Mouse (Mus musculus) testis, adult 10 weeks (tissue): Measurements from ENCODE around the gene Klk10. TPM values are rescaled to one million over a fixed set of nuclear protein-coding genes. Genes with fewer than 3 reads are reported as not detected.

Experiments used
- polyA plus RNA-seq: library from polyadenylated mRNA; stranded (reverse); fragments of 350-450 nt; fragmentation: Illumina TruSeq; extraction: RNeasy Lipid Tissue Mini Kit (QIAGEN cat#74804); gene quantifications from one replicate; pipeline ENCODE4 v1.2.3, GENCODE M21; 2014; ENCODE audit warnings: low read depth, low replicate concordance

Gene Klk10
- polyA plus RNA-seq, result not detected

DNA sequence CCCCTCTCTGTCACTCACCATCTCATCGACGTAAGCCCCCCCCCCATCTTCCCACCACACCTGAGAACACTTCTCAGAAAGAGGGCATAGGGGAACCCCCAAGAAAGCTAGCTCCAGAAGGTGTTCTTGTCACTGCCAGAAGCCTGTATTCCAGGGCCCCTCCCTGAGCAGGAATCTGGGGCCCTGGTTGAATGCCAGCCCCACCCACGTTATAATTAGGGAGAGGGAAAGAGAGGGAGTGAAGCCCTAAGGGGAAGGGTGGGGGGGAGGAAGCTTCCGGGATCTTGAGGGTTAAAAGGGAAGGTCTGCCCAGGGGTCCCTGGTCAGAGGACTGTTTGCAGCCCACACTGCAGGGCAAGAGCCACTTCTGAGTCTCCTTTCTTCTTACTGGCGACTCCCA, at the start of gene Klk10:
Gene Klk10 (plus strand): TSS at position 290 of the 400 bp plus-strand sequence.

GRCm38 (mm10) chr7:43768597-43768996, 12.2 kb upstream of the Klk10 start, which contains the start of gene Klk12:
Gene Klk12, plus strand, starts transcription at chr7:43768897.

DNA sequence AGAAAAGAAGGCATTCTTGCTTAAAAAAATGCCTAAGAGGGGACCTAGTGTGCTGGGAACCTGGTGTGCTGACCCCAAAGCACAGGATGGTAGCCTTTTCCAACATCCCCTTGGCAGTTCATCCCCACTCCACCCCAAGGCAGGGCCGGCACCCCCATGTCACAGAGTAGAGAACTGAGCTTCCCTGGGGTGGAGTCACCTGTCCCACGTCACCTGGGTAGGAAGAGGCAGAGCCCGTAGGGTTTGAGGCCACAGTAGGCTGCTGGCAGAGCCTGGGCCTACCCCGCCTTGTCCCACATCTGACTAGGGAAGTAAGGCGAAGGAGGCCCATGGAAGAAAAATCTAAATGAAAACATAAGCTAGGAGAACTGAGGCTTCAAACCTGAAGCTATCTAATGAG, 6.5 kb upstream of the Klk10 start, which contains the start of gene Klk11:
Gene Klk11 (plus strand): TSS at position 241 of the 400 bp plus-strand sequence.

GRCm38 (mm10) chr7:43791591-43791990, 10.8 kb downstream of the Klk10 start, which contains the start of gene Klk9:
Gene Klk9, plus strand, starts transcription at chr7:43791891.

GRCm38 (mm10) chr7:43797333-43797769, 16.5 kb downstream of the Klk10 start, which contains the start of gene Klk8:
Gene Klk8, plus strand, starts transcription at chr7:43797577.

GRCm38 (mm10) chr7:43810994-43811393, 30.2 kb downstream of the Klk10 start, which contains the start of gene Klk7:
Gene Klk7, plus strand, starts transcription at chr7:43811294.

DNA sequence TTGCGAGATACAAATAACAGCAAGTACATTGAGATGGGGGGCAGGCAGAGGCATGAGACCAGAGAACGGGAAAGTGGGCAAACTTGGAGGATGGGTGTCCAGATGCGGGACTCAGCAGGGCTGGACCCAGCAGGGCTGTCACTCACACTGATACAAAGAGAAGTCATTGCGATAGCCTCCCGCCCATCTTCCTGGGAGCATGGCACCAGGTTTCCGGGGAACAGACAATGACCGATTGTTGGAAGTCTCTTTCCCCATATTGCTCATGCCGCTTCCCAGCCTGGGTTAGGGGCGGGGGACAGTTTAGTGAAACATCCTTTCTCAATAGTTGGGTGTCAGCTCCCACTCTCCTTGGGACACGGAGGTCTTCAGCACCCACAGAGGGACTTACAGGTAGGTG, 43.4 kb downstream of the Klk10 start, which contains the start of gene Klk6:
Gene Klk6 (plus strand): TSS at position 301 of the 400 bp plus-strand sequence.

Other genes with a start within 250 kb of the Klk10 start
- 2.1 TPM for gene Cd33, start 236.6 kb upstream of the Klk10 start, polyA plus RNA-seq
- gene Zfp658, start 218.8 kb upstream of the Klk10 start, polyA plus RNA-seq, result 0.34 TPM
- 13.8 TPM for gene Zfp719, start 201.4 kb upstream of the Klk10 start, polyA plus RNA-seq
- gene Zfp819, start 173.9 kb upstream of the Klk10 start, polyA plus RNA-seq, result 9.2 TPM
- not detected for gene Ceacam18, start 146.3 kb upstream of the Klk10 start, polyA plus RNA-seq
- 1.0 TPM for gene Siglece, start 120.9 kb upstream of the Klk10 start, polyA plus RNA-seq
- 0.24 TPM for gene Ctu1, start 109.0 kb upstream of the Klk10 start, polyA plus RNA-seq
- not detected for gene Klk14, start 90.6 kb upstream of the Klk10 start, polyA plus RNA-seq
- not detected for gene Klk13, start 68.5 kb upstream of the Klk10 start, polyA plus RNA-seq
- gene Klk12, start 12.1 kb upstream of the Klk10 start, polyA plus RNA-seq, result not detected
- not detected for gene Klk11, start 6.4 kb upstream of the Klk10 start, polyA plus RNA-seq
- gene Klk9, start 10.9 kb downstream of the Klk10 start, polyA plus RNA-seq, result not detected
- gene Klk8, start 16.5 kb downstream of the Klk10 start, polyA plus RNA-seq, result not detected
- not detected for gene Klk7, start 30.3 kb downstream of the Klk10 start, polyA plus RNA-seq
- not detected for gene Klk6, start 43.5 kb downstream of the Klk10 start, polyA plus RNA-seq
- gene Klk5, start 60.9 kb downstream of the Klk10 start, polyA plus RNA-seq, result not detected
- not detected for gene Klk4, start 100.1 kb downstream of the Klk10 start, polyA plus RNA-seq
- not detected for gene Klk15, start 152.7 kb downstream of the Klk10 start, polyA plus RNA-seq
- gene Klk1b8, start 169.6 kb downstream of the Klk10 start, polyA plus RNA-seq, result 120 TPM
- not detected for gene Klk1b1, start 185.7 kb downstream of the Klk10 start, polyA plus RNA-seq
- gene Klk1b9, start 195.0 kb downstream of the Klk10 start, polyA plus RNA-seq, result 11.7 TPM
- not detected for gene Klk1b11, start 214.8 kb downstream of the Klk10 start, polyA plus RNA-seq
- 6.9 TPM for gene Klk1b26, start 231.1 kb downstream of the Klk10 start, polyA plus RNA-seq